Mouse (Mus musculus) adrenal gland, adult 2 months (tissue): ENCODE results near the gene Myrfl. TPM values are rescaled to one million over a fixed set of nuclear protein-coding genes. Genes with fewer than 3 reads are reported as not detected.

Experiments
- DNase-seq: peaks from one replicate; pipeline ENCODE4 v3.0.0; 2021
- long read RNA-seq: library from polyadenylated mRNA; stranded (forward); transcript quantifications from one replicate; pipeline ENCODE4 v2.0.0, GENCODE M21; 2021
- polyA plus RNA-seq: library from polyadenylated mRNA; depleted of rRNA; stranded (reverse); fragments of >200 nt; gene quantifications from 2 replicates; pipeline ENCODE4 v1.2.3, GENCODE M21; 2012; rRNA removed
- total RNA-seq, 2 experiments: library from RNA; stranded (reverse); gene quantifications; 2 replicates each; pipeline ENCODE4 v1.2.3; 2021

Myrfl gene
- total RNA-seq (under 1 TPM in 1 of 2 experiments, not detected in 1; 0.21 TPM), polyA plus RNA-seq (0.12 TPM in 1 of 2 replicates, not detected in the other)
- long read RNA-seq: 0 reads

- no peak for DNase-seq
Observed at GRCm38 (mm10) chr10:116896336-116897177, at the start of gene Myrfl. TSS of gene Myrfl (minus strand) at chr10:116896919.

GRCm38 (mm10) chr10:116944940-116945339, 48.2 kb upstream of the Myrfl start:
- DNase-seq: peak; percentile 21

GRCm38 (mm10) chr10:116944144-116944543, 47.4 kb upstream of the Myrfl start:
- no peak for DNase-seq

- DNase-seq: no peak
Observed at GRCm38 (mm10) chr10:116943025-116943424, 46.3 kb upstream of the Myrfl start.

GRCm38 (mm10) chr10:116935028-116935427, 38.3 kb upstream of the Myrfl start:
- DNase-seq: no peak

- no peak for DNase-seq
Observed at GRCm38 (mm10) chr10:116933794-116934193, 37.1 kb upstream of the Myrfl start.

- DNase-seq: no peak
Observed at GRCm38 (mm10) chr10:116932418-116932817, 35.7 kb upstream of the Myrfl start.

- DNase-seq: peak; percentile 50
Observed at GRCm38 (mm10) chr10:116931497-116932179, 34.9 kb upstream of the Myrfl start.

GRCm38 (mm10) chr10:116930936-116931335, 34.2 kb upstream of the Myrfl start:
- no peak for DNase-seq

GRCm38 (mm10) chr10:116930506-116930905, 33.8 kb upstream of the Myrfl start:
- DNase-seq: no peak

- peak; percentile 64 for DNase-seq
Observed at GRCm38 (mm10) chr10:116928826-116929225, 32.1 kb upstream of the Myrfl start.

GRCm38 (mm10) chr10:116926428-116927113, 29.9 kb upstream of the Myrfl start:
- no peak for DNase-seq

- no peak for DNase-seq
Observed at GRCm38 (mm10) chr10:116923651-116924495, 27.2 kb upstream of the Myrfl start.

GRCm38 (mm10) chr10:116922161-116922560, 25.4 kb upstream of the Myrfl start:
- DNase-seq: no peak

GRCm38 (mm10) chr10:116921416-116921815, 24.7 kb upstream of the Myrfl start:
- no peak for DNase-seq

- no peak for DNase-seq
Observed at GRCm38 (mm10) chr10:116920641-116921040, 23.9 kb upstream of the Myrfl start.

GRCm38 (mm10) chr10:116919368-116920317, 22.9 kb upstream of the Myrfl start:
- DNase-seq: no peak

- DNase-seq: no peak
Observed at GRCm38 (mm10) chr10:116916581-116916980, 19.9 kb upstream of the Myrfl start.

- DNase-seq: no peak
Observed at GRCm38 (mm10) chr10:116915286-116915685, 18.6 kb upstream of the Myrfl start.

- peak; percentile 88 for DNase-seq
Observed at GRCm38 (mm10) chr10:116914586-116914985, 17.9 kb upstream of the Myrfl start.
